Mouse (Mus musculus) MEL (cell line): ENCODE data around the gene Aldh5a1. TPM values are rescaled to one million over a fixed set of nuclear protein-coding genes. Genes with fewer than 3 reads are reported as not detected.

Experiments
- DNase-seq: peaks from one replicate; pipeline ENCODE4 v3.0.0; 2011; ENCODE audit warnings: low read depth, low spot score
- H3K27ac ChIP-seq: 2 replicates; pipeline ENCODE4 v1.5.1; 2012; ENCODE audit warnings: low read depth, mild to moderate bottlenecking, control low read depth, low read length, moderate library complexity; ENCODE audit not compliant: control insufficient read depth
- H3K27me3 ChIP-seq, 2 experiments: fragments of 150-350 bp in 1 of 2; sonication (generic) in 1 of 2; 2 replicates each; pipeline ENCODE4 v1.6.1; 2012; ENCODE audit warnings: low read length in 2 of 2, mild to moderate bottlenecking in 2 of 2, improper control_type of control experiment in 1 of 2, moderate library complexity in 1 of 2; ENCODE audit not compliant: insufficient read depth in 2 of 2, control insufficient read depth in 1 of 2
- H3K36me3 ChIP-seq, 2 experiments: 2 replicates each; pipeline ENCODE4 v1.6.1; 2012 to 2014; ENCODE audit warnings: low read length in 2 of 2, improper control_type of control experiment in 1 of 2, inconsistent platforms in 1 of 2, mild to moderate bottlenecking in 1 of 2; ENCODE audit not compliant: insufficient read depth in 2 of 2, control insufficient read depth in 1 of 2
- H3K4me1 ChIP-seq, 2 experiments: fragments of 150-350 bp in 1 of 2; sonication (generic) in 1 of 2; 2 replicates each; pipeline ENCODE4 v1.6.1; 2012; ENCODE audit warnings: low read length in 2 of 2, improper control_type of control experiment in 1 of 2, mild to moderate bottlenecking in 1 of 2; ENCODE audit not compliant: insufficient read depth in 2 of 2, control insufficient read depth in 1 of 2
- H3K4me3 ChIP-seq, 2 experiments: fragments of 150-350 bp in 1 of 2; sonication (generic) in 1 of 2; 2 replicates each; pipeline ENCODE4 v1.5.1; 2012; ENCODE audit warnings: low read depth in 2 of 2, low read length in 2 of 2, mild to moderate bottlenecking in 2 of 2, moderate library complexity in 2 of 2, control low read depth in 1 of 2, improper control_type of control experiment in 1 of 2; ENCODE audit not compliant: control insufficient read depth in 1 of 2, insufficient read depth in 1 of 2
- H3K79me2 ChIP-seq: 2 replicates; pipeline ENCODE4 v1.6.1; 2012; ENCODE audit warnings: mild to moderate bottlenecking, low read length, moderate library complexity; ENCODE audit not compliant: control insufficient read depth, poor library complexity, insufficient read depth
- H3K9ac ChIP-seq: 2 replicates; pipeline ENCODE4 v1.6.1; 2012; ENCODE audit warnings: low read depth, mild to moderate bottlenecking, control low read depth, low read length, moderate library complexity; ENCODE audit not compliant: control insufficient read depth, poor library complexity, severe bottlenecking
- H3K9me3 ChIP-seq: fragments of 150-350 bp; sonication (generic); replicated peaks from 2 replicates; pipeline ENCODE4 v1.6.1; 2012; ENCODE audit warnings: mild to moderate bottlenecking, low read length, improper control_type of control experiment, moderate library complexity; ENCODE audit not compliant: insufficient read depth
- BHLHE40 ChIP-seq: IDR thresholded peaks from 2 replicates; pipeline ENCODE4 v1.6.1; 2012; ENCODE audit warnings: low read depth, mild to moderate bottlenecking, inconsistent platforms, low read length, improper control_type of control experiment, borderline replicate concordance
- CHD2 ChIP-seq: IDR thresholded peaks from 2 replicates; pipeline ENCODE4 v1.6.1; 2011; ENCODE audit warnings: low read length, improper control_type of control experiment
- CTCF ChIP-seq, 3 experiments: IDR thresholded peaks in 2 of 3; conservative IDR thresholded peaks in 1 of 3; 2 replicates each; pipeline ENCODE4 v1.5.1; 2011 to 2012; ENCODE audit warnings: low read length in 3 of 3, low read depth in 2 of 3, mild to moderate bottlenecking in 2 of 3, improper control_type of control experiment in 1 of 3, inconsistent platforms in 1 of 3, mixed read lengths in 1 of 3, moderate library complexity in 1 of 3; ENCODE audit not compliant: control insufficient read depth in 1 of 3, insufficient read depth in 1 of 3, poor library complexity in 1 of 3, severe bottlenecking in 1 of 3
- E2F4 ChIP-seq: IDR thresholded peaks from 2 replicates; pipeline ENCODE4 v1.6.1; 2011; ENCODE audit warnings: low read depth, low read length, improper control_type of control experiment, borderline replicate concordance
- ELF1 ChIP-seq: IDR thresholded peaks from 2 replicates; pipeline ENCODE4 v1.6.1; 2014; ENCODE audit warnings: low read depth, mild to moderate bottlenecking, inconsistent platforms, low read length, improper control_type of control experiment, moderate library complexity
- ETS1 ChIP-seq: IDR thresholded peaks from 2 replicates; pipeline ENCODE4 v1.6.1; 2012; ENCODE audit warnings: low read depth, mild to moderate bottlenecking, inconsistent platforms, low read length, improper control_type of control experiment, moderate library complexity
- GABPA ChIP-seq: IDR thresholded peaks from 2 replicates; pipeline ENCODE4 v1.6.1; 2012; ENCODE audit warnings: low read depth, mild to moderate bottlenecking, inconsistent platforms, low read length, improper control_type of control experiment, moderate library complexity
- GATA1 ChIP-seq: IDR thresholded peaks from 2 replicates; pipeline ENCODE4 v1.6.1; 2011; ENCODE audit warnings: low read depth, low read length, improper control_type of control experiment
- HCFC1 ChIP-seq: IDR thresholded peaks from 2 replicates; pipeline ENCODE4 v1.6.1; 2012; ENCODE audit warnings: low read depth, mild to moderate bottlenecking, inconsistent platforms, low read length, improper control_type of control experiment, moderate library complexity
- JUND ChIP-seq: IDR thresholded peaks from 2 replicates; pipeline ENCODE4 v1.6.1; 2011; ENCODE audit warnings: low read depth, mild to moderate bottlenecking, improper control_type of control experiment, low read length
- KAT2A ChIP-seq: conservative IDR thresholded peaks from 2 replicates; pipeline ENCODE4 v1.6.1; 2012; ENCODE audit warnings: low read depth, low read length, improper control_type of control experiment, inconsistent platforms
- MAX ChIP-seq: IDR thresholded peaks from 2 replicates; pipeline ENCODE4 v1.6.1; 2011; ENCODE audit warnings: low read length, improper control_type of control experiment
- MAZ ChIP-seq: IDR thresholded peaks from 2 replicates; pipeline ENCODE4 v1.6.1; 2012; ENCODE audit warnings: low read depth, mild to moderate bottlenecking, inconsistent platforms, low read length, improper control_type of control experiment
- MEF2A ChIP-seq: IDR thresholded peaks from 2 replicates; pipeline ENCODE4 v1.6.1; 2014; ENCODE audit warnings: low read depth, mild to moderate bottlenecking, inconsistent platforms, low read length, improper control_type of control experiment; ENCODE audit not compliant: poor library complexity, insufficient replicate concordance, severe bottlenecking; ENCODE audit errors: extremely low read depth
- MXI1 ChIP-seq: IDR thresholded peaks from 2 replicates; pipeline ENCODE4 v1.6.1; 2011; ENCODE audit warnings: mild to moderate bottlenecking, low read depth, low read length, improper control_type of control experiment
- NELFE ChIP-seq: IDR thresholded peaks from 2 replicates; pipeline ENCODE4 v1.6.1; 2011; ENCODE audit warnings: low read depth, low read length, improper control_type of control experiment
- NRF1 ChIP-seq: IDR thresholded peaks from 2 replicates; pipeline ENCODE4 v1.6.1; 2014; ENCODE audit warnings: low read depth, mild to moderate bottlenecking, inconsistent platforms, low read length, improper control_type of control experiment, moderate library complexity; ENCODE audit not compliant: poor library complexity, insufficient read depth, severe bottlenecking
- POLR2A ChIP-seq, 2 experiments: IDR thresholded peaks; 2 replicates each; pipeline ENCODE4 v1.6.1; 2011 to 2012; ENCODE audit warnings: low read length in 2 of 2, mild to moderate bottlenecking in 2 of 2, control low read depth in 1 of 2, improper control_type of control experiment in 1 of 2, low read depth in 1 of 2, moderate library complexity in 1 of 2; ENCODE audit not compliant: control insufficient read depth in 1 of 2, insufficient read depth in 1 of 2, poor library complexity in 1 of 2
- POLR2AphosphoS2 ChIP-seq: IDR thresholded peaks from 2 replicates; pipeline ENCODE4 v1.6.1; 2011; ENCODE audit warnings: low read length, improper control_type of control experiment
- SMC3 ChIP-seq: IDR thresholded peaks from 2 replicates; pipeline ENCODE4 v1.6.1; 2011; ENCODE audit warnings: low read depth, low read length, improper control_type of control experiment
- TAL1 ChIP-seq: IDR thresholded peaks from 2 replicates; pipeline ENCODE4 v1.6.1; 2012; ENCODE audit warnings: mild to moderate bottlenecking, inconsistent platforms, low read length, moderate library complexity, mixed read lengths
- TBP ChIP-seq: IDR thresholded peaks from 2 replicates; pipeline ENCODE4 v1.8.0; 2011; ENCODE audit warnings: low read depth, low read length, improper control_type of control experiment
- UBTF ChIP-seq: IDR thresholded peaks from 2 replicates; pipeline ENCODE4 v1.6.1; 2012; ENCODE audit warnings: low read depth, mild to moderate bottlenecking, inconsistent platforms, low read length, improper control_type of control experiment, moderate library complexity, borderline replicate concordance; ENCODE audit not compliant: insufficient read depth
- USF1 ChIP-seq: IDR thresholded peaks from 2 replicates; pipeline ENCODE4 v1.6.1; 2014; ENCODE audit warnings: low read depth, mild to moderate bottlenecking, inconsistent platforms, low read length, improper control_type of control experiment, moderate library complexity
- USF2 ChIP-seq, 2 experiments: IDR thresholded peaks; 2 replicates each; pipeline ENCODE4 v1.6.1; 2011 to 2012; ENCODE audit warnings: improper control_type of control experiment in 2 of 2, low read length in 2 of 2, borderline replicate concordance in 1 of 2, inconsistent platforms in 1 of 2, low read depth in 1 of 2, mild to moderate bottlenecking in 1 of 2; ENCODE audit not compliant: insufficient read depth in 1 of 2
- ZC3H11A ChIP-seq: IDR thresholded peaks from 2 replicates; pipeline ENCODE4 v1.6.1; 2012; ENCODE audit warnings: low read depth, mild to moderate bottlenecking, inconsistent platforms, low read length, improper control_type of control experiment
- ZKSCAN1 ChIP-seq: IDR thresholded peaks from 2 replicates; pipeline ENCODE4 v1.6.1; 2012; ENCODE audit warnings: low read depth, mild to moderate bottlenecking, inconsistent platforms, low read length, improper control_type of control experiment, moderate library complexity
- ZNF384 ChIP-seq: IDR thresholded peaks from 2 replicates; pipeline ENCODE4 v1.6.1; 2012; ENCODE audit warnings: low read depth, mild to moderate bottlenecking, inconsistent platforms, low read length, improper control_type of control experiment
- polyA plus RNA-seq, 2 experiments: library from polyadenylated mRNA; stranded (reverse) in 1 of 2; unstranded in 1 of 2; fragments of >175 nt in 1 of 2; fragments of >200 nt in 1 of 2; gene quantifications; 2 replicates each; pipeline versions ENCODE4 v1.2.1 to v1.2.4; 2012; ENCODE audit warnings: low replicate concordance in 2 of 2, low read depth in 1 of 2; ENCODE audit not compliant: insufficient read length in 2 of 2, insufficient read depth in 1 of 2, missing spikeins in 1 of 2
- total RNA-seq: library from RNA; depleted of rRNA; stranded (reverse); fragments of 300-350 nt; gene quantifications from 2 replicates; pipeline ENCODE4 v1.2.3, GENCODE M21; 2012

Aldh5a1 gene
- total and polyA plus RNA-seq, 3 experiments: 0.04 to 0.15 TPM; not detected in 1

- TF ChIP-seq SMC3 (peak; percentile 56), BHLHE40 (peak; percentile 19; the same call in 1 of the 2 replicates), NRF1 (no peak), ELF1 (no peak), TAL1 (no peak), CHD2 (no peak), MAZ (no peak), MXI1 (no peak), POLR2A (IDR thresholded peaks at IDR 0.05; ENCODE audit: control insufficient read depth in 1 of 2, insufficient read depth in 1 of 2, low read depth in 1 of 2, low read length in 2 of 2, poor library complexity in 1 of 2) (no peak), KAT2A (no peak), NELFE (no peak), E2F4 (no peak), UBTF (no peak), ZC3H11A (peak; percentile 43; the same call in 1 of the 2 replicates), JUND (peak; percentile 31; the same call in 1 of the 2 replicates), GABPA (no peak), USF2 (IDR thresholded peaks at IDR 0.05; ENCODE audit: borderline replicate concordance in 1 of 2, insufficient read depth in 1 of 2, low read depth in 1 of 2, low read length in 2 of 2) (no peak), ETS1 (no peak), MAX (no peak)
Measured at GRCm38 (mm10) chr13:24938683-24939082, 1.2 kb upstream of the Aldh5a1 start (continued).

- Histone ChIP-seq H3K79me2 (no peaks in the 10 kb centered on the region), H3K36me3 (peaks cover 0 to 3% of the 10 kb centered on the region in 2 experiments; a peak in 1 of 4 replicates), H3K27ac (no peak overlapping the region), H3K27me3 (peaks cover 3 to 4% of the 10 kb centered on the region in 2 experiments; a peak in 2 of 4 replicates), H3K9me3 (no peaks in the 10 kb centered on the region), H3K4me1 (no peaks in the 10 kb centered on the region; a peak in 1 of 4 replicates), H3K9ac (no peak overlapping the region), H3K4me3 (peak overlapping the region; percentile 44 to 47; a peak in 3 of 4 replicates)
- no peak for DNase-seq
- TF ChIP-seq ZNF384 (no peak), USF1 (no peak), POLR2AphosphoS2 (no peak), POLR2A (IDR thresholded peaks at IDR 0.05; ENCODE audit: control insufficient read depth in 1 of 2, insufficient read depth in 1 of 2, low read depth in 1 of 2, low read length in 2 of 2, poor library complexity in 1 of 2) (no peak), CTCF (IDR thresholded peaks at IDR 0.05 in 2 of 3, conservative IDR thresholded peaks at IDR 0.05 in 1 of 3; ENCODE audit: control insufficient read depth in 1 of 3, insufficient read depth in 1 of 3, low read depth in 2 of 3, low read length in 3 of 3, poor library complexity in 1 of 3, severe bottlenecking in 1 of 3) (no peak), NRF1 (no peak), TBP (no peak), MEF2A (no peak), JUND (no peak), GATA1 (no peak), ZKSCAN1 (no peak), HCFC1 (no peak), E2F4 (no peak)
Measured at GRCm38 (mm10) chr13:24937839-24938166, 342 bp upstream of the Aldh5a1 start.
